Mouse (Mus musculus) olfactory bulb, adult 2 months (tissue): ENCODE results near the gene Ddx58.

Source experiments
- CTCF ChIP-seq: fragments of 200-500 bp; IDR thresholded peaks from 2 replicates; pipeline ENCODE4 v1.5.1; 2012; ENCODE audit warnings: low read depth, mild to moderate bottlenecking, low read length, moderate library complexity; ENCODE audit not compliant: insufficient read depth
- POLR2A ChIP-seq: fragments of 200-500 bp; IDR thresholded peaks from 2 replicates; pipeline ENCODE4 v1.6.1; 2012; ENCODE audit warnings: mild to moderate bottlenecking, low read depth, low read length, moderate library complexity; ENCODE audit not compliant: insufficient read depth

DNA sequence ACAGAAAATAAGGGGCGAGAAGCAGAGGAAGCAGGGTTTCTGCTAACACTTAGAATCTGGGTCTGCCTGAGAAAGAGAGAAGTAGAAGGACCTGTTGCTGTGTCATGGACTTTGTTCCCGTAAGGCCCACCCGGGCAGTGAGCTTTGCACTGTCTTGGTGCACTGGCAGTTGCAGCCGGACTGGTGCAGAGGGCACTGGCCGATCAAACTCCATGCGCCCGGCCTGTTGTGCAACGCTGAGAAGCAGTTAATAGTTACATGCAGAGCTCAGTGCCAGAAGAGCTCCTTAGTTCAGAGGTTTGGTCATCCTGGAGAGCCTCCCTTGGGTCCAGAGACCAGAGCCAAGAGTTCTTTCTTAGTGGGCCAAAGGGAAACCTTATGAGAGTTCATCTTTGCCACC, 57.9 kb downstream of the Ddx58 start:
- TF ChIP-seq CTCF (no peak), POLR2A (no peak)
